Mouse (Mus musculus) limb, embryonic 15.5 days (tissue): ENCODE data around the gene Vmn1r4. TPM values are rescaled to one million over a fixed set of nuclear protein-coding genes. Genes with fewer than 3 reads are reported as not detected.

ENCODE experiments used
- ATAC-seq: fragments of 200-750 bp; cut with Nextera tagmentation; 2 replicates; pipeline ENCODE4 v1.8.0; 2017; ENCODE audit warnings: low read depth, moderate TSS enrichment; ENCODE audit not compliant: insufficient number of reproducible peaks, low FRiP score, low TSS enrichment
- H3K27ac ChIP-seq: fragments of 300-500 bp; sonication (generic); 2 replicates; pipeline ENCODE4 v1.5.1; 2015; ENCODE audit warnings: moderate library complexity, mild to moderate bottlenecking, inconsistent platforms
- H3K27me3 ChIP-seq: fragments of 300-500 bp; sonication (generic); 2 replicates; pipeline ENCODE4 v1.6.1; 2015; ENCODE audit warnings: inconsistent platforms
- H3K36me3 ChIP-seq: fragments of 300-500 bp; sonication (generic); 2 replicates; pipeline ENCODE4 v1.6.1; 2015; ENCODE audit warnings: inconsistent platforms
- H3K4me1 ChIP-seq: fragments of 300-500 bp; sonication (generic); 2 replicates; pipeline ENCODE4 v1.6.1; 2015; ENCODE audit warnings: inconsistent platforms
- H3K4me2 ChIP-seq: fragments of 300-500 bp; sonication (generic); 2 replicates; pipeline ENCODE4 v1.6.1; 2015; ENCODE audit warnings: mild to moderate bottlenecking, inconsistent platforms
- H3K4me3 ChIP-seq: fragments of 300-500 bp; sonication (generic); 2 replicates; pipeline ENCODE4 v1.5.1; 2015; ENCODE audit warnings: mild to moderate bottlenecking, inconsistent platforms
- H3K9ac ChIP-seq: fragments of 300-500 bp; sonication (generic); 2 replicates; pipeline ENCODE4 v1.6.1; 2015; ENCODE audit warnings: inconsistent platforms
- H3K9me3 ChIP-seq: fragments of 300-500 bp; sonication (generic); 2 replicates; pipeline ENCODE4 v1.6.1; 2016; ENCODE audit warnings: inconsistent platforms
- WGBS: fragments of 180-500 bp; shearing (Covaris S2); methylation state at CpG from one replicate; pipeline ENCODE4 v1.1.7; 2015; 5-methylcytosine and 5-hydroxymethylcytosine counted together
- polyA plus RNA-seq: library from polyadenylated mRNA; unstranded; fragments of >200 nt; fragmentation: Nextera tagmentation; extraction: Ambion mirVana; gene quantifications from 2 replicates; pipeline ENCODE4 v1.2.1, GENCODE M21; 2015

The Vmn1r4 gene
- polyA plus RNA-seq, 1 experiment from 2014 or later, result 0.28 TPM

DNA sequence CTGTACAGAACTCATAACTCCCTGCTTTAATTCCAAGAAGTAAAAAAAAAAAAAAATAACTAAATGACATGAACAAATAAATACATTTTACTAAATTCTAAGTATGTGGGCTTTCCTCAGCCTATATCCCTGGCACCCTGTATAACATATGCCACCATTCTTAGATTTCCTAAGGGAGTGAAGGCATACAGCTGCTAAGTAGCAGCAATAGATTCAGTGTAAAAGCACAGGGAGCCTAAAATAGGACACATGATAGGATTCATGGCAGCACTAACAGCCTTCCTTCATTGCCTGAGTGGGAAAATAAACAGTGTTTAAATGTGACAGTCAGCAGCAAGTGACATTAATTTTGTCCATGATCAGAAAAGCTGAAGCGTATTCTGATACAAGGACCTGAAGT lies 19.5 kb upstream of the Vmn1r4 start:
- no peak overlapping the region for H3K27ac ChIP-seq
- no peaks in the 10 kb centered on the region for H3K27me3 ChIP-seq
- WGBS, result 77% methylated on average over 1 of the region's 1 CpGs
- H3K4me2 ChIP-seq, result no peak overlapping the region
- H3K9me3 ChIP-seq, result no peaks in the 10 kb centered on the region
- peaks cover 16% of the 10 kb centered on the region for H3K4me1 ChIP-seq
- H3K9ac ChIP-seq, result no peak overlapping the region
- H3K4me3 ChIP-seq, result no peak overlapping the region
- ATAC-seq, result no peak
- no peaks in the 10 kb centered on the region for H3K36me3 ChIP-seq

DNA sequence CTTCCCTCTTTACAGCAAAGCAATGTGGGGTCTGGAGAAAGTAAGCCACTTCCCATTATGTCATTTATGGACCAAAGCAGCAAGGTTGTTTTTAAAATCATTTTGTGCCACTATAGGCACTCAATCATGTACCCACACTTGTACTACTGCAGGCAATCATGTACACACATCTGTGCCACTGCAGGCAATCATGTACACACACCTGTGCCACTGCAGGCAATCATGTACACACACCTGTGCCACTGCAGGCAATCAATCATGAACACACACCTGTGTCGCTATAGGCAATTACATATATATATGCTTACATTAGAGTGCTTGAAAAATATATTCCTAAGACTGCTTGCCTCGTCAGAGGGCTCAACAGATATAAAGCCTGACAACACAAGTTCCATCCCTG lies 18.8 kb upstream of the Vmn1r4 start:
- H3K27me3 ChIP-seq, result no peaks in the 10 kb centered on the region
- H3K4me1 ChIP-seq, result peaks cover 16% of the 10 kb centered on the region
- 74% methylated on average over 2 of the region's 2 CpGs for WGBS
- no peaks in the 10 kb centered on the region for H3K9me3 ChIP-seq
- no peak overlapping the region for H3K4me3 ChIP-seq
- H3K4me2 ChIP-seq, result no peak overlapping the region
- no peaks in the 10 kb centered on the region for H3K36me3 ChIP-seq
- H3K9ac ChIP-seq, result no peak overlapping the region
- no peak overlapping the region for H3K27ac ChIP-seq
- no peak for ATAC-seq

DNA sequence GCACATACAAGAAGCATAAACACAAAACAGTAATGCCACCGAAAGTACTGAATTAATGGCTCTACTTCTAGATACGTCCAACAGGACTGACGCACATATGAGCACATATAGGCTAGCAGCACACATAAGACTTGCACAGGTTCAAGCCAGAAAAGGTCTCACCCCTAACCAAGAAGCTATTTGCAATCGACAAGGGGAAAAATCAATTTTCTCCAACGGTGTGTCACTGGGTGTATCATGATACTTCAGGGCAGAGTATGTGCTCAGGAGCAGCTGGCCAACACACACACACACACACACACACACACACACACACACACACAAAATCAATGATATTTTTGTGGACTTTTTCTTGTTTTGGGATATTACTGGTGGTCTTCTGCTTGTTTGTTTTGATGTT lies 18.3 kb upstream of the Vmn1r4 start:
- Histone ChIP-seq H3K4me1 (peaks cover 16% of the 10 kb centered on the region), H3K36me3 (no peaks in the 10 kb centered on the region), H3K9me3 (no peaks in the 10 kb centered on the region), H3K9ac (no peak overlapping the region), H3K27ac (no peak overlapping the region), H3K4me3 (no peak overlapping the region), H3K4me2 (no peak overlapping the region), H3K27me3 (no peaks in the 10 kb centered on the region)
- WGBS, result 85% methylated on average over 5 of the region's 5 CpGs
- no peak for ATAC-seq

DNA sequence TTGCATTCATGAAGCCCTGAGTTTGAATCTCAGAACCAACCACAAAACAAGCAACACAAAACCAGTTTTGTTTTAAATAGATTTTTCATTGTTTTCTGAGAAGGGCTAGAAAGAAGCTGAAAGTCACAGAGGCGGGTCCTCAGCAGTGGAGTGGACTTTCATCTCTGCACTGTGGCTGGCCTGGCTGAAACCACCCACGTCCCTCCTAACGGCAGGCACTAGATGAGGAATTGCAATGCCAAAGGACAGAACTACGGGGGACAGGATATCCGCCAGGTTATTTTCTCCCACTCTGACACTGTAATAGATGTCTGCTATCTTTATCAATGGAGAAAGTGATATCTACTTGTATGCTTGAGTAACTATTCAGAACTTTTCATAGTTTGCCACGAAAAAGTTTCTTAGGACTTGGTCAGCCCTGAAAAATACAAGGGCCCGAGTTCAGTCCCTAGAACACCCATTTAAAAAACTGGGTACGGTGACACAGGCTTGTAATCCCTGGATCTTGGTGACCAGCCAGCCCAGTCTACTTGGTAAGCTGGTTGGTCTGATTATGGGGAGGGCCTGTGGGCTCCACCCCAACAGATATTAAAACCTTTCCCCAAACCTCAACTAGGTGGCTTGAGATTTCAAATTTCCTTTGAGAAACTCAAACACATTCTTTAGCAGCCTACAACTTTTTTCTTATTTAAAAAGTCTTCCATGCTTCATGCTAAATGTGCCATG lies 17.5 kb upstream of the Vmn1r4 start:
- Histone ChIP-seq H3K4me2 (no peak overlapping the region), H3K27me3 (no peaks in the 10 kb centered on the region), H3K9me3 (no peaks in the 10 kb centered on the region), H3K4me1 (peaks cover 16% of the 10 kb centered on the region), H3K4me3 (no peak overlapping the region), H3K36me3 (no peaks in the 10 kb centered on the region), H3K27ac (no peak overlapping the region), H3K9ac (no peak overlapping the region)
- 83% methylated on average over 8 of the region's 8 CpGs for WGBS
- ATAC-seq, result no peak

DNA sequence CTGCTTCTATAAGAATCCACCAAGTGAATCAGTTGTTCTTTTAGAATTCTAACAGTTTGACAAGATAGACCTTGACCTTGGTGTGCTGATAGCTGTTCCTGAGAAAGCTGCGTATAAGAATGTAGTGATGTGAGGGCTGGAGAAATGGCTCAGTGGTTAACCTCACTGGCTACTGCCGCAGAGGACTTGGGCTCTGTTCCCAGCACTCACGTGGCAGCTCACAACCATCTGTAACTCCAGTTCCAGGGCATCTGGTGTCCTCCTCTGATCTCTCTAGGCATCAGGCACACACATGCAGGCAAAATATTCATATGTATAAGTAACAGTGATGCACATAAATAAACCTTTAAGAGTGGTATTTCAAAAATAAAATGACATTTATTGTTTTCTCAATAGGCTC lies 15.8 kb upstream of the Vmn1r4 start:
- Histone ChIP-seq H3K4me3 (no peak overlapping the region), H3K4me2 (no peak overlapping the region), H3K9me3 (no peaks in the 10 kb centered on the region), H3K4me1 (peaks cover 11% of the 10 kb centered on the region), H3K9ac (no peak overlapping the region), H3K27ac (no peak overlapping the region), H3K36me3 (no peaks in the 10 kb centered on the region), H3K27me3 (no peaks in the 10 kb centered on the region)
- no peak for ATAC-seq
- 85% methylated on average over 3 of the region's 3 CpGs for WGBS

DNA sequence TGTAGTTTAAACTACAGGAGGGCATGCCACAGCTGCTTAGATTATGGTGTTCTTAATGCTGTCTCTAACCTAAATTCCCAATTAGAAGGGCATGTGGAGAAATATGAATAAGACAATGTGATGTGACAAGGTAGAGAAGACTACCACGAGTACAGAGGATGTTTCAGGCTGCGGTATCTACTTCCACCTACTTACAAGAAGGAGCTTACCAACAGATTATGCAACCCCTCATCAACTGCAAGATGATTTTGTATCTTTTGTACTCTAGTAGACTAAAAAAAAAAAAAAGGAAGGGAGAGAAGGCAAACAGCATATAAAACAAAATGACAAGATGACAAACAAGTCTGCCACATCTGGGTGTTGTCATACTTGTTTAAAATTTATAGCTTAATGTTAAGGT lies 15.4 kb upstream of the Vmn1r4 start:
- no peaks in the 10 kb centered on the region for H3K36me3 ChIP-seq
- WGBS, result 89% methylated on average over 2 of the region's 2 CpGs
- ATAC-seq, result no peak
- no peak overlapping the region for H3K9ac ChIP-seq
- H3K27me3 ChIP-seq, result no peaks in the 10 kb centered on the region
- no peak overlapping the region for H3K27ac ChIP-seq
- H3K4me1 ChIP-seq, result peaks cover 11% of the 10 kb centered on the region
- no peak overlapping the region for H3K4me2 ChIP-seq
- no peaks in the 10 kb centered on the region for H3K9me3 ChIP-seq
- H3K4me3 ChIP-seq, result no peak overlapping the region

DNA sequence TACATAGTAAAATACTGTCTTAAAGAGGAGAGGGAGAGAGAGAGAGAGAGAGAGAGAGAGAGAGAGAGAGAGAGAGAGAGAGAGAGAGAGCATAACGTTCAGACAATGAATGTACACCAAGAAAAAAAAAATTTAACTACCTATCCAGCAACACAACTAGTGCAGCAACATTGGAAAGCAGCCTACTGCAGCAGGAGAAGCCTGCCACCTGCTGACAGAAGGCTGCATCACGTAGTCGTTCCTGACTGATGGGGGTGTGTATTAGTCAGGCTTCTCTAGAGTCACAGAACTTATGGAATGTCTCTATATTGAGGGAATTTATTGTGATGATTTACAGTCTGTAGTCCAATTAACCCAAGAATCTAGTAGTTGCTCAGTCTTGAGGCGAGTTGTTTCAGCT lies 14.9 kb upstream of the Vmn1r4 start:
- H3K4me2 ChIP-seq, result no peak overlapping the region
- no peaks in the 10 kb centered on the region for H3K27me3 ChIP-seq
- H3K4me3 ChIP-seq, result no peak overlapping the region
- H3K9ac ChIP-seq, result no peak overlapping the region
- no peak overlapping the region for H3K27ac ChIP-seq
- H3K4me1 ChIP-seq, result peaks cover 8% of the 10 kb centered on the region
- ATAC-seq, result no peak
- 16% methylated on average over 4 of the region's 4 CpGs for WGBS
- H3K9me3 ChIP-seq, result no peaks in the 10 kb centered on the region
- H3K36me3 ChIP-seq, result no peaks in the 10 kb centered on the region

DNA sequence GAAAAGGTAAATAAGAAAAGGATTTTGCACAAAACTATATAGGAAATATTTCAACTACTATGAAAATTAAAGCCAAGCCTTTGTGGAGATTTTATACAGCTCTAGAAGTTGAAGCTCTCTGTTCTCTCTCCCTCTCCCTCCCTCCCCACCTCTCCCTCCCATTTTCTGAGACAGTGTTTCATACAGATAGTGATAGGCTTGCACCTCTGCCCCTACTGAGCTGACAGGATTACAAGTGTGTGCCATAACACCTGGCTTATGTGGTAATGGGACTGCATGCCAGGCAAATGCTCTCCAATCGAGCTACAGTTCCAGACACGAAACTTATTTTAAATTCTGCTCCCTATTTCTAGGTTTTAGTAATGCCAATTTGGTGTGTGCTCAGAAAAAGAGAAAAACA lies 12.9 kb upstream of the Vmn1r4 start:
- Histone ChIP-seq H3K4me3 (no peak overlapping the region), H3K27me3 (no peaks in the 10 kb centered on the region), H3K4me1 (no peaks in the 10 kb centered on the region), H3K36me3 (no peaks in the 10 kb centered on the region), H3K4me2 (no peak overlapping the region), H3K9ac (no peak overlapping the region), H3K9me3 (no peaks in the 10 kb centered on the region), H3K27ac (no peak overlapping the region)
- ATAC-seq, result no peak
- WGBS, result 79% methylated on average over 2 of the region's 2 CpGs

DNA sequence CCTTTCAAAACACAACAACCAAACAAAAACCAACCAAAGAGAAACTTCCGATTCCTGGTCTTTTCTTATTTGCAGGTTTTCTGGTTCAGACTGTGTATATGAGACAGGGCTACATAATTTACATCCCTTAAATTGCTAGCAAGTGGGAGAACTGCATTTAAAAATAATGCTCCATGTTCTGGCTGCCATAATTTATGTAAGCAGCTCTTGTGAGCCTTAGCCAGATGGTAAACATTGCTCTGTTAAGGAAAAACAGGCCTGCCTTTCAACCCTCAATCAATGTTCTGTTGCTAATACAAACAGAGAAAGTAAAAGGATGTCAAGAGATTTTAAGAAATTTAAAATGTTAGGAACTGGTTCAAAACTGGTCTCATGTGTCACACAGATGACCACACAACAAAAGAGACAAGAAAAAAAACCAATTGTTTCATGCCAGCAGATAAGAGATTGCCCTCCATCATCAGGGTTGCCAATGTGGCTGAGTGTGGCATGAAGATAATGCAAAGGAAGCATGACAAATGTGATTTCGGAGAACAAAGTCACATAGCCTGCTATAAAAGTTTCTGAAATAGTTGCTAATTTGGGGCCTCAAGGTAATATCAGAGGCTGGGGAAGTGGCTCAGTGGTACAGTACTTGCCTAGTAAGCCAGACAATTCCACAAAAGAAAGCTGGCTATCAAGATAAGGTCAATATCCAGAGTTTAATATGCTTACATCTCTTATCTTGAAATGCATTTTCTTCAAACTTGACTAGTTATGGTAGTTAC lies 10.5 kb upstream of the Vmn1r4 start:
- H3K9me3 ChIP-seq, result no peaks in the 10 kb centered on the region
- H3K4me2 ChIP-seq, result no peak overlapping the region
- no peak overlapping the region for H3K4me3 ChIP-seq
- no peaks in the 10 kb centered on the region for H3K27me3 ChIP-seq
- H3K27ac ChIP-seq, result no peak overlapping the region
- no peak for ATAC-seq
- 69% methylated on average over 2 of the region's 2 CpGs for WGBS
- no peaks in the 10 kb centered on the region for H3K36me3 ChIP-seq
- H3K9ac ChIP-seq, result no peak overlapping the region
- no peaks in the 10 kb centered on the region for H3K4me1 ChIP-seq

DNA sequence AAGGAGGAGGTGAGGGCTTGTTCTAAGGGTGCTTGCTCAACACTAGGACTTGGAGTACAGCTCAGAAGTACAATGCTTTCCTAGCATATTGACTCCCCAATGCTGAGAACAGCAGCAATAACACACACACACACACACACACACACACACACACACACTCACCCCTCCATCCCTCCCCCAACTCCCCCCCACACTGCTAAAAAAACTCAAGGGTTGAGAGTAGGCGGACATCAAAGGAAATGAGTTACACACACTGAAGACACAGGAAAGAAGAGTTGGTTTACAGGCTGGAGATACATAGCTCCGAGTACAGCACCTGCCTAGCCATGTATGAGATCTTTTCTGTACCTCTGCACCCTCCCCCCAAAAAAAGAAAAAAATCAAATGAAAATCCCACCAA lies 7.5 kb upstream of the Vmn1r4 start:
- WGBS, result 70% methylated on average over 2 of the region's 2 CpGs
- Histone ChIP-seq H3K36me3 (no peaks in the 10 kb centered on the region), H3K4me3 (no peak overlapping the region), H3K4me1 (no peaks in the 10 kb centered on the region), H3K27me3 (no peaks in the 10 kb centered on the region), H3K27ac (no peak overlapping the region), H3K9ac (no peak overlapping the region), H3K4me2 (no peak overlapping the region), H3K9me3 (no peaks in the 10 kb centered on the region)
- ATAC-seq, result no peak

DNA sequence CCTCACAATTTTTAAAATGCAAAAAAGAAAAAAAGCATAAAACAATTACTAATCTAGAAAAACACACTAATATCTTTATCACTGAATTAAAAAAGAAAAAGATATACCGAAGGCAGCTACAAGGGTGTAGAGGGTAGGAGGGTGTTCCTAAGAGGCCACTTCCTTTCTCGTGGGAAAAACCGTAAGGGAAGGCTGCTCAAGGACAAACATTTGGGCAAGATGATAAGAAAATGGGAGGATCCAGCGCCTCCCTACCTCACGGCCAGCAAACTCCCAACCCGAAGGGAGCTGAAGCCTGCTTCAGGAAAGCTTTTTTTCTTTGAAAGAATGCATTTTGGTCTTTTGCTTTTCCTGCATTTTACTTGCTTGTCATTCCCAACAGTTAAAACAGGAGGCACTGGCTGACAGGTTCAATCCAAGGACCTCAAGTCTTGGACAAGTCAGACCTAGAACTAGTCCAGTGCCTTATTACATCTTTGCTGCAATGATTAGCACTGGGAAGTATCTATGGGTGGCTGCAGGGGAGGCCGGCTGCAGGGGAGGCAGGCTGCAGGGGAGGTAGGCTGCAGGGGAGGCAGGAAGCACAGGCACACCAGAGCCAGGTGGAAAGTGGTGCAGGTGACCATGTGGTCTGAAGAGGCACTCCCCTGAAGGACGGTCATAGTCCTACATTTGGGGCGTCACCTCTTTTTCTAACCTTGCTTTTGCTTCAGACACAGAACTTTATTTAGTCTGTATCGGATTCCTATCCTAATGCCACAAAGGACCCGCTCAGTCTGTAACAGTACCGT lies 6.0 kb upstream of the Vmn1r4 start:
- Histone ChIP-seq H3K27me3 (no peaks in the 10 kb centered on the region), H3K4me2 (no peak overlapping the region), H3K4me1 (no peaks in the 10 kb centered on the region), H3K36me3 (no peaks in the 10 kb centered on the region), H3K9me3 (no peaks in the 10 kb centered on the region), H3K4me3 (no peak overlapping the region), H3K9ac (no peak overlapping the region), H3K27ac (no peak overlapping the region)
- ATAC-seq, result no peak
- 74% methylated on average over 12 of the region's 12 CpGs for WGBS
